Mouse (Mus musculus) left cerebral cortex, postnatal 4 days (tissue): ENCODE data around the gene Ecm1. TPM values are rescaled to one million over a fixed set of nuclear protein-coding genes. Genes with fewer than 3 reads are reported as not detected.

Experiments used
- DNase-seq: peaks from one replicate; pipeline ENCODE4 v3.0.0-alpha.2; 2022
- intact Hi-C: fragments of 180-260 bp; cut with DNase I; formaldehyde crosslinking; loops from one replicate; pipeline ENCODE4 v1.15.1; 2025
- total RNA-seq, 2 experiments: library from RNA; stranded (reverse); gene quantifications; 2 replicates each; pipeline ENCODE4 v1.2.3; 2021

Ecm1 gene
- 10 to 100 TPM; 10.9 to 11.3 TPM for total RNA-seq

- intact Hi-C loops = no loop called here
- DNase-seq = no peak
These were observed at the start of gene Ecm1 for GRCm38 (mm10) chr3:95739353-95740104. Gene Ecm1, minus strand, starts transcription at chr3:95739569.

GRCm38 (mm10) chr3:95785501-95785900, 46.1 kb upstream of the Ecm1 start:
- intact Hi-C loops = no loop called here

GRCm38 (mm10) chr3:95771985-95772384, 32.6 kb upstream of the Ecm1 start:
- DNase-seq = peak; percentile 7
- intact Hi-C loops = loop anchor here (5.0 to 10.0 kb wide), 3 partner anchors 55 to 427 kb away; no protein-coding TSS in a partner anchor

More at GRCm38 (mm10) chr3:95785501-95785900, 46.1 kb upstream of the Ecm1 start:
- no peak for DNase-seq

- intact Hi-C loops = no loop called here
These were observed 26.2 kb upstream of the Ecm1 start for GRCm38 (mm10) chr3:95765534-95765933.

GRCm38 (mm10) chr3:95763811-95764210, 24.4 kb upstream of the Ecm1 start:
- intact Hi-C loops = no loop called here
- no peak for DNase-seq

More at GRCm38 (mm10) chr3:95765534-95765933, 26.2 kb upstream of the Ecm1 start:
- DNase-seq = no peak

- no peak for DNase-seq
- intact Hi-C loops = no loop called here
These were observed 23.6 kb upstream of the Ecm1 start for GRCm38 (mm10) chr3:95762961-95763360.

GRCm38 (mm10) chr3:95761771-95762170, 22.4 kb upstream of the Ecm1 start:
- intact Hi-C loops = no loop called here
- no peak for DNase-seq

- DNase-seq = no peak
- intact Hi-C loops = no loop called here
These were observed 21.3 kb upstream of the Ecm1 start for GRCm38 (mm10) chr3:95760656-95761055.

GRCm38 (mm10) chr3:95760106-95760505, 20.7 kb upstream of the Ecm1 start, which contains the start of gene Tars2:
Gene Tars2, minus strand, starts transcription at chr3:95760206.
- intact Hi-C loops = no loop called here
- no peak for DNase-seq

GRCm38 (mm10) chr3:95758467-95759218, 19.3 kb upstream of the Ecm1 start:
- intact Hi-C loops = no loop called here
- DNase-seq = no peak

- no peak for DNase-seq
- intact Hi-C loops = no loop called here
These were observed 17.4 kb upstream of the Ecm1 start for GRCm38 (mm10) chr3:95756808-95757207.

GRCm38 (mm10) chr3:95754345-95755206, 15.2 kb upstream of the Ecm1 start:
- intact Hi-C loops = no loop called here
- DNase-seq = peak; percentile 94

- intact Hi-C loops = no loop called here
- no peak for DNase-seq
These were observed 13.6 kb upstream of the Ecm1 start for GRCm38 (mm10) chr3:95752935-95753334.

- intact Hi-C loops = no loop called here
These were observed 1.0 kb upstream of the Ecm1 start for GRCm38 (mm10) chr3:95740406-95740805.

GRCm38 (mm10) chr3:95735071-95735670, 4.2 kb downstream of the Ecm1 start:
- intact Hi-C loops = no loop called here
- no peak for DNase-seq

More at GRCm38 (mm10) chr3:95740406-95740805, 1.0 kb upstream of the Ecm1 start:
- no peak for DNase-seq

GRCm38 (mm10) chr3:95734092-95734702, 5.2 kb downstream of the Ecm1 start:
- DNase-seq = no peak
- intact Hi-C loops = no loop called here

GRCm38 (mm10) chr3:95732744-95733521, 6.4 kb downstream of the Ecm1 start:
- intact Hi-C loops = no loop called here

GRCm38 (mm10) chr3:95732297-95732696, 7.1 kb downstream of the Ecm1 start:
- no peak for DNase-seq
- intact Hi-C loops = no loop called here

More at GRCm38 (mm10) chr3:95732744-95733521, 6.4 kb downstream of the Ecm1 start:
- no peak for DNase-seq

- intact Hi-C loops = no loop called here
These were observed 7.6 kb downstream of the Ecm1 start for GRCm38 (mm10) chr3:95731802-95732201.

More at GRCm38 (mm10) chr3:95731802-95732201, 7.6 kb downstream of the Ecm1 start:
- no peak for DNase-seq
